16 mouse cellular contexts compared by ENCODE assay signal in the genomic region with DNA sequence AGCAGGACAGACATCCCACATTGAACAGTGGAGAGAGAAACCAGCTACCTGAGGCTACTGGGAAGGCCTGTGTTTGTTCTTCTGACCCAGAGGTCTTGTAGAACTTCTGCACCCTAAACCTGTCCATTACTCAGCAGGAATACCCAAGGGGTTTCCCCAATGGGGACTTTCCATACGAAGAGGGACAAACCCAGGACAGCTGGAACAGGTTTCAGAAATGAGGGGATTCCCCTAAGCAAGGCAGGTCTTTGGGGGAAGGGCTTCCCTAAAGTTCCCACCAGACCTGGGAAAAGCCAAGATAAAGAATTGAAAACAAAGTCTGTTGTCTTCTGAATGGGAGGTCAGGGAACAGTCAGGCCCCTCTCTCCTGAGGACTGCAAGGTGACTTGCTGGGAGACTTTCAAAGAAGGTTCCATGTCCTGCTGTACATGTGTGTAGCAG. TPM values are rescaled to one million over a fixed set of nuclear protein-coding genes. Genes with fewer than 3 reads are reported as not detected.
DNase-seq lines count a peak whose midpoint lies in the region; ATAC-seq and TF ChIP-seq lines count a peak whose summit lies in the region.
"Had no signal": no experiment of that assay in that cellular context is flagged by ENCODE, and none has a peak within 500 bp of the region (broad histone marks: within the 10 kb centered on the region; RNA-seq: fewer than 3 reads in every experiment).

No protein-coding gene starts in this region.

- peaks cover 21% of the 10 kb centered on the region for H3K36me3 ChIP-seq in lung, embryonic 16.5 days (ENCODE audit: control insufficient read depth, insufficient read depth, low read length)
- H3K36me3 ChIP-seq in hindbrain, embryonic 14.5 days (replicated peaks; ENCODE audit: control insufficient read depth, insufficient read depth): peaks cover 35% of the 10 kb centered on the region

- TF ChIP-seq CTCF in gastrocnemius, adult 2 months (IDR thresholded peaks at IDR 0.05): no peak

- no peak for DNase-seq in gastrocnemius, adult 2 months
- no peak for DNase-seq in gastrocnemius, adult 18-20 months (ENCODE audit: low spot score)
- DNase-seq in lung, postnatal 14 days: no peak
- DNase-seq in naive thymus-derived CD4-positive, alpha-beta T cell, adult 2 months (ENCODE audit: low read depth): peak; percentile 64
- DNase-seq in MN1 (ENCODE audit: low spot score): no peak
- DNase-seq in hindbrain, embryonic 14.5 days (ENCODE audit: low spot score): no peak
- DNase-seq: cerebellum, adult 18-20 months; gastrocnemius, postnatal 36 days; heart, postnatal 14 days; right cerebral cortex, postnatal 25 days; thymus, postnatal 4 days had no signal

- intact Hi-C loops in gastrocnemius, adult 2 months (cut with DNase I): no loop called here

- 0 out of 2 replicates have a peak overlapping the region, but pooled peaks have one; percentile 9 for H3K9ac ChIP-seq in lung, embryonic 16.5 days (ENCODE audit: low read length)
- no peak overlapping the region for H3K9ac ChIP-seq in hindbrain, embryonic 14.5 days
- H3K9ac ChIP-seq: forebrain, embryonic 15.5 days; lung, embryonic 15.5 days; midbrain, embryonic 13.5 days had no signal

- no peak overlapping the region for H3K4me2 ChIP-seq in lung, embryonic 16.5 days (ENCODE audit: low read depth, low read length)
- no peak overlapping the region for H3K4me2 ChIP-seq in hindbrain, embryonic 14.5 days (replicated peaks)
- H3K4me2 ChIP-seq: forebrain, embryonic 15.5 days; lung, embryonic 15.5 days; midbrain, embryonic 13.5 days had no signal

- H3K9me3 ChIP-seq in lung, embryonic 16.5 days (ENCODE audit: control insufficient read depth, low read length): no peaks in the 10 kb centered on the region
- no peaks in the 10 kb centered on the region for H3K9me3 ChIP-seq in hindbrain, embryonic 14.5 days (ENCODE audit: control insufficient read depth, low read length)
- H3K9me3 ChIP-seq: forebrain, embryonic 15.5 days; lung, embryonic 15.5 days; midbrain, embryonic 13.5 days had no signal

- WGBS in lung, embryonic 16.5 days: 56% methylated on average over 1 of the region's 1 CpGs
- 69% methylated on average over 1 of the region's 1 CpGs for WGBS in hindbrain, embryonic 14.5 days

- peak overlapping the region; percentile 84 for H3K27ac ChIP-seq in gastrocnemius, adult 2 months
- H3K27ac ChIP-seq in lung, embryonic 16.5 days (ENCODE audit: low read length): no peak overlapping the region
- H3K27ac ChIP-seq in hindbrain, embryonic 14.5 days: no peak overlapping the region
- H3K27ac ChIP-seq: forebrain, embryonic 15.5 days; midbrain, embryonic 13.5 days had no signal

- peaks cover 16% of the 10 kb centered on the region for H3K4me1 ChIP-seq in lung, embryonic 16.5 days (replicated peaks; ENCODE audit: control insufficient read depth, insufficient read depth, low read length)
- no peaks in the 10 kb centered on the region for H3K4me1 ChIP-seq in hindbrain, embryonic 14.5 days (replicated peaks; ENCODE audit: control insufficient read depth, insufficient read depth, low read length)
- H3K4me1 ChIP-seq: forebrain, embryonic 15.5 days; midbrain, embryonic 13.5 days had no signal

- ATAC-seq in lung, embryonic 16.5 days (ENCODE audit: low read depth): no peak
- peak; percentile 8 for ATAC-seq in activated CD4-positive, CD25-positive, alpha-beta regulatory T cell, adult 4 months
- ATAC-seq in hindbrain, embryonic 14.5 days (ENCODE audit: low FRiP score): no peak
- ATAC-seq: forebrain, embryonic 15.5 days; midbrain, embryonic 13.5 days had no signal

- no peak overlapping the region for H3K4me3 ChIP-seq in gastrocnemius, adult 2 months
- H3K4me3 ChIP-seq in lung, embryonic 16.5 days (ENCODE audit: low read length): no peak overlapping the region
- no peak overlapping the region for H3K4me3 ChIP-seq in hindbrain, embryonic 14.5 days (replicated peaks; ENCODE audit: low read length)
- H3K4me3 ChIP-seq: forebrain, embryonic 15.5 days; lung, embryonic 15.5 days; midbrain, embryonic 13.5 days had no signal

- H3K27me3 ChIP-seq in lung, embryonic 16.5 days (ENCODE audit: control insufficient read depth, insufficient read depth, low read depth, low read length): no peaks in the 10 kb centered on the region
- no peaks in the 10 kb centered on the region for H3K27me3 ChIP-seq in hindbrain, embryonic 14.5 days (ENCODE audit: control insufficient read depth, insufficient read depth, low read length)
- H3K27me3 ChIP-seq: forebrain, embryonic 15.5 days; lung, embryonic 15.5 days; midbrain, embryonic 13.5 days had no signal

RNA-seq across cellular contexts. Expression of a gene that starts 4.9 kb away (rescaled TPM):
- 1 to 10 TPM; 4.4 to 5.9 TPM for total RNA-seq in gastrocnemius, adult 2 months (2021)
- 1 to 10 TPM; 5.0 to 6.1 TPM for total RNA-seq in gastrocnemius, adult 18-20 months (2021)
- 16.9 and 18.1 TPM in 2 replicates for polyA plus RNA-seq in lung, embryonic 16.5 days (2015; fragmentation: Nextera tagmentation; extraction: Ambion mirVana)
- 10 to 100 TPM; 30.0 to 60.9 TPM for polyA plus RNA-seq in activated CD4-positive, CD25-positive, alpha-beta regulatory T cell, adult 4 months (2017; shearing (Covaris generic))
- polyA plus RNA-seq in hindbrain, embryonic 14.5 days (2014; fragmentation: Nextera tagmentation; extraction: Ambion mirVana): 7.3 and 8.4 TPM in 2 replicates

RNA-seq across cellular contexts. Expression of a gene that starts 13.8 kb away (rescaled TPM):
- 100 to 1,000 TPM; 116 to 139 TPM for total RNA-seq in gastrocnemius, adult 2 months (2021)
- 100 to 1,000 TPM; 128 to 140 TPM for total RNA-seq in gastrocnemius, adult 18-20 months (2021)
- polyA plus RNA-seq in lung, embryonic 16.5 days (2015; fragmentation: Nextera tagmentation; extraction: Ambion mirVana): 265 and 301 TPM in 2 replicates
- 100 to 1,000 TPM; 102 to 129 TPM for polyA plus RNA-seq in activated CD4-positive, CD25-positive, alpha-beta regulatory T cell, adult 4 months (2017; shearing (Covaris generic))
- polyA plus RNA-seq in hindbrain, embryonic 14.5 days (2014; fragmentation: Nextera tagmentation; extraction: Ambion mirVana): 192 and 215 TPM in 2 replicates

RNA-seq across cellular contexts. Expression of a gene that starts 29.6 kb away (rescaled TPM):
- 10 to 100 TPM; 39.0 to 66.8 TPM for total RNA-seq in gastrocnemius, adult 2 months (2021)
- 10 to 100 TPM; 45.0 to 52.4 TPM for total RNA-seq in gastrocnemius, adult 18-20 months (2021)
- 9.7 and 11.0 TPM in 2 replicates for polyA plus RNA-seq in lung, embryonic 16.5 days (2015; fragmentation: Nextera tagmentation; extraction: Ambion mirVana)
- 1 to 10 TPM in 1 of 2 experiments, under 1 TPM in 1; 0.44 to 1.1 TPM for polyA plus RNA-seq in activated CD4-positive, CD25-positive, alpha-beta regulatory T cell, adult 4 months (2017; shearing (Covaris generic))
- 28.8 and 35.5 TPM in 2 replicates for polyA plus RNA-seq in hindbrain, embryonic 14.5 days (2014; fragmentation: Nextera tagmentation; extraction: Ambion mirVana)

RNA-seq across cellular contexts. Expression of a gene that starts 44.2 kb away (rescaled TPM):
- 10 to 100 TPM; 17.1 to 19.5 TPM for total RNA-seq in gastrocnemius, adult 2 months (2021)
- total RNA-seq in gastrocnemius, adult 18-20 months (2021): 10 to 100 TPM; 16.8 to 20.2 TPM
- polyA plus RNA-seq in lung, embryonic 16.5 days (2015; fragmentation: Nextera tagmentation; extraction: Ambion mirVana): 56.8 and 69.1 TPM in 2 replicates
- polyA plus RNA-seq in activated CD4-positive, CD25-positive, alpha-beta regulatory T cell, adult 4 months (2017; shearing (Covaris generic)): 10 to 100 TPM; 22.8 to 25.1 TPM
- polyA plus RNA-seq in hindbrain, embryonic 14.5 days (2014; fragmentation: Nextera tagmentation; extraction: Ambion mirVana): 35.2 and 37.6 TPM in 2 replicates

RNA-seq across cellular contexts. Expression of a gene that starts 44.2 kb away (rescaled TPM):
- total RNA-seq in gastrocnemius, adult 2 months (2021): 1 to 10 TPM; 1.2 to 1.6 TPM
- total RNA-seq in gastrocnemius, adult 18-20 months (2021): under 1 TPM; 0.43 to 0.64 TPM
- 1.2 and 3.3 TPM in 2 replicates for polyA plus RNA-seq in lung, embryonic 16.5 days (2015; fragmentation: Nextera tagmentation; extraction: Ambion mirVana)
- polyA plus RNA-seq in activated CD4-positive, CD25-positive, alpha-beta regulatory T cell, adult 4 months (2017; shearing (Covaris generic)): 1 to 10 TPM in 1 of 2 experiments, under 1 TPM in 1; 0.67 to 3.2 TPM
- polyA plus RNA-seq in hindbrain, embryonic 14.5 days (2014; fragmentation: Nextera tagmentation; extraction: Ambion mirVana): 0.95 and 1.6 TPM in 2 replicates
